ENCODE assay signal across 8 mouse cellular contexts in the genomic region with DNA sequence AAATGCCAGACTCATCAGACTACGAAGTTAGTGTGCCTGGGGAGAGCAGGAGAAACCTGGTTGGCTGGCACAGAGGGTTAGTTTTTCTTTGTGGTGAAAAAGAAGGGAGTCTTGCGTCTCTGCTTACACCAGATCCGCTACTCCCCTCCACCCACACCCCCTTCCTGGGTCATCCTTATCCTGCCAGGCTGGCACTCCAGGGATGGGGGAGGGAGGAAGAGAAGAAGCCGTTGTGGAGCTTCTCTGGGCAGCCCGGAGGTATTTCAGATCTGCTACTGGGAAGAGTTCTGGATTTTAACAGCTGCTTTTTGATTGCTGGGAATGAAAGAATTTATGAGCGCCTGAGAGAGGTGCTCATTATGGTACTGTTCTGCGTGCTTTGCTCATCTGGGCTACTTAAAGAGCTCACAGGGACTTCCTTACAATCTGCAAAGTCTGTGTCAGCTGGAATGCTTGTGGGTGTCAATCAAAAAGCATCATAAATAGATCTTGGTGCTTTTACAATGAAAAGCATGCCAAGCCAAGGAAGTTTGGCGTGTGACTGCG. TPM values are rescaled to one million over a fixed set of nuclear protein-coding genes. Genes with fewer than 3 reads are reported as not detected.
DNase-seq lines count a peak whose midpoint lies in the region; ATAC-seq and TF ChIP-seq lines count a peak whose summit lies in the region.

No protein-coding gene starts in this region.

- peak; percentile 40 for DNase-seq in adrenal gland, adult 2 months
- DNase-seq in adrenal gland, adult (ENCODE audit: inconsistent age in 2 of 2, low spot score in 1 of 2): no peak
- no peak for DNase-seq in neural tube, embryonic 11.5 days (ENCODE audit: low spot score)
- DNase-seq in neural tube, embryonic 10.5 days (ENCODE audit: extremely low spot score, low spot score): no peak
- DNase-seq in limb, embryonic 11.5 days (ENCODE audit: low spot score): no peak
- DNase-seq in midbrain, postnatal 0 days (ENCODE audit: low spot score): no peak
- DNase-seq in gastrocnemius, postnatal 14 days: no peak

- H3K9ac ChIP-seq in neural tube, embryonic 11.5 days (ENCODE audit: low read length): peak overlapping the region; percentile 86
- H3K9ac ChIP-seq in heart, embryonic 13.5 days: peak overlapping the region; percentile 96
- H3K9ac ChIP-seq in limb, embryonic 11.5 days (ENCODE audit: low read length): peak overlapping the region; percentile 97
- H3K9ac ChIP-seq in midbrain, postnatal 0 days (replicated peaks; ENCODE audit: low read length, poor library complexity, severe bottlenecking): peak overlapping the region; percentile 14; the same call in 1 of the 2 replicates

- 11% methylated on average over 9 of the region's 9 CpGs for WGBS in neural tube, embryonic 11.5 days
- WGBS in heart, embryonic 13.5 days: 7% methylated on average over 9 of the region's 9 CpGs
- 5% methylated on average over 9 of the region's 9 CpGs for WGBS in limb, embryonic 11.5 days
- 6% methylated on average over 9 of the region's 9 CpGs for WGBS in midbrain, postnatal 0 days

- no peak for TF ChIP-seq CTCF in midbrain, postnatal 0 days (IDR thresholded peaks at IDR 0.05)

- no peak overlapping the region for H3K27ac ChIP-seq in neural tube, embryonic 11.5 days (ENCODE audit: low read depth, low read length)
- peak overlapping the region; percentile 98 for H3K27ac ChIP-seq in heart, embryonic 13.5 days (replicated peaks)
- H3K27ac ChIP-seq in limb, embryonic 11.5 days (replicated peaks; ENCODE audit: low read depth, low read length): peak overlapping the region; percentile 99
- H3K27ac ChIP-seq in midbrain, postnatal 0 days (ENCODE audit: low read depth, low read length): no peak overlapping the region

- no peaks in the 10 kb centered on the region for H3K9me3 ChIP-seq in neural tube, embryonic 11.5 days (ENCODE audit: control insufficient read depth, low read length)
- no peaks in the 10 kb centered on the region for H3K9me3 ChIP-seq in heart, embryonic 13.5 days
- no peaks in the 10 kb centered on the region for H3K9me3 ChIP-seq in limb, embryonic 11.5 days (ENCODE audit: control insufficient read depth, low read length)
- no peaks in the 10 kb centered on the region for H3K9me3 ChIP-seq in midbrain, postnatal 0 days (ENCODE audit: low read length)

- peak overlapping the region; percentile 96 for H3K4me2 ChIP-seq in neural tube, embryonic 11.5 days (ENCODE audit: low read depth)
- peak overlapping the region; percentile 86 for H3K4me2 ChIP-seq in heart, embryonic 13.5 days
- H3K4me2 ChIP-seq in limb, embryonic 11.5 days (ENCODE audit: low read depth, severe bottlenecking): peak overlapping the region; percentile 67
- H3K4me2 ChIP-seq in midbrain, postnatal 0 days (ENCODE audit: low read depth, low read length, poor library complexity, severe bottlenecking): peak overlapping the region; percentile 98

- intact Hi-C loops in gastrocnemius, postnatal 14 days (cut with DNase I; ENCODE audit: low total_unique reads): no loop called here

- H3K4me3 ChIP-seq in neural tube, embryonic 11.5 days (ENCODE audit: low read depth, low read length): peak overlapping the region; percentile 88
- H3K4me3 ChIP-seq in heart, embryonic 13.5 days: peak overlapping the region; percentile 98
- H3K4me3 ChIP-seq in limb, embryonic 11.5 days (ENCODE audit: low read depth, low read length): peak overlapping the region; percentile 92
- peak overlapping the region; percentile 78 for H3K4me3 ChIP-seq in midbrain, postnatal 0 days (ENCODE audit: low read depth, low read length)

- H3K27me3 ChIP-seq in neural tube, embryonic 11.5 days (ENCODE audit: control insufficient read depth, insufficient read depth, low read length): no peaks in the 10 kb centered on the region
- no peaks in the 10 kb centered on the region for H3K27me3 ChIP-seq in heart, embryonic 13.5 days (replicated peaks)
- H3K27me3 ChIP-seq in limb, embryonic 11.5 days (ENCODE audit: control insufficient read depth, insufficient read depth, low read length): no peaks in the 10 kb centered on the region
- peaks cover 15% of the 10 kb centered on the region for H3K27me3 ChIP-seq in midbrain, postnatal 0 days (ENCODE audit: insufficient read depth, low read length)

- no peak for ATAC-seq in neural tube, embryonic 11.5 days (ENCODE audit: insufficient read depth, low FRiP score, low TSS enrichment)
- no peak for ATAC-seq in heart, embryonic 13.5 days (ENCODE audit: extremely low read depth, insufficient number of reproducible peaks, low FRiP score, low TSS enrichment)
- ATAC-seq in limb, embryonic 11.5 days (ENCODE audit: insufficient number of reproducible peaks, low FRiP score, low TSS enrichment, low read depth): peak; percentile 36; the same call in 1 of the 2 replicates
- ATAC-seq in midbrain, postnatal 0 days (ENCODE audit: low FRiP score): no peak

- H3K4me1 ChIP-seq in neural tube, embryonic 11.5 days (ENCODE audit: control insufficient read depth, insufficient read depth, low read length): peaks cover 7% of the 10 kb centered on the region
- H3K4me1 ChIP-seq in heart, embryonic 13.5 days: peaks cover 67% of the 10 kb centered on the region
- peaks cover 47% of the 10 kb centered on the region for H3K4me1 ChIP-seq in limb, embryonic 11.5 days (ENCODE audit: control insufficient read depth, insufficient read depth, low read length)
- peaks cover 12% of the 10 kb centered on the region; the same call in 1 of the 2 replicates for H3K4me1 ChIP-seq in midbrain, postnatal 0 days (ENCODE audit: insufficient read depth, low read length)

- H3K36me3 ChIP-seq in neural tube, embryonic 11.5 days (ENCODE audit: control insufficient read depth, insufficient read depth, low read length): no peaks in the 10 kb centered on the region
- H3K36me3 ChIP-seq in heart, embryonic 13.5 days: no peaks in the 10 kb centered on the region
- no peaks in the 10 kb centered on the region; the same call in 1 of the 2 replicates for H3K36me3 ChIP-seq in limb, embryonic 11.5 days (ENCODE audit: control insufficient read depth, insufficient read depth, low read length)
- H3K36me3 ChIP-seq in midbrain, postnatal 0 days (ENCODE audit: insufficient read depth, low read length): no peaks in the 10 kb centered on the region

RNA-seq across cellular contexts. Expression of gene Tanc1, which starts 1.7 kb away (rescaled TPM):
- 10 to 100 TPM; 16.4 to 17.3 TPM for total RNA-seq in adrenal gland, adult 2 months (2021)
- polyA plus RNA-seq in adrenal gland, adult 2 months (2012; rRNA removed): 5.6 and 5.7 TPM in 2 replicates
- polyA plus RNA-seq in neural tube, embryonic 11.5 days (2014; fragmentation: Nextera tagmentation; extraction: Ambion mirVana): 14.4 and 18.0 TPM in 2 replicates
- 25.0 and 27.0 TPM in 2 replicates for polyA plus RNA-seq in heart, embryonic 13.5 days (2015; fragmentation: Nextera tagmentation; extraction: Ambion mirVana)
- polyA plus RNA-seq in limb, embryonic 11.5 days (2014; fragmentation: Nextera tagmentation; extraction: Ambion mirVana): 51.6 and 62.5 TPM in 2 replicates
- total RNA-seq in midbrain, postnatal 0 days (2014; rRNA removed): 7.3 and 8.0 TPM in 2 replicates
- polyA plus RNA-seq in midbrain, postnatal 0 days (2015; fragmentation: Nextera tagmentation; extraction: Ambion mirVana): 2.3 and 2.7 TPM in 2 replicates
- 10 to 100 TPM; 10.5 to 13.4 TPM for total RNA-seq in gastrocnemius, postnatal 14 days (2021)

Comparison
In these comparisons a context has a peak if more than half of its experiments do, and no peak if none do; other contexts are left out.
1. H3K27ac ChIP-seq: peak in heart, embryonic 13.5 days (single experiment) and limb, embryonic 11.5 days (single experiment); none in neural tube, embryonic 11.5 days (single experiment) and midbrain, postnatal 0 days (single experiment).
2. H3K9ac ChIP-seq: peak in every context shown above with its lines; median percentile 97 in limb, embryonic 11.5 days; 96 in heart, embryonic 13.5 days; 86 in neural tube, embryonic 11.5 days; 14 in midbrain, postnatal 0 days.
3. Peak in every context shown above with its lines, with median percentiles within 50 percentile points of each other: H3K4me2 ChIP-seq and H3K4me3 ChIP-seq.